Mouse (Mus musculus) lung, adult 2 months (tissue): ENCODE measurements around the gene Zfp1. TPM values are rescaled to one million over a fixed set of nuclear protein-coding genes. Genes with fewer than 3 reads are reported as not detected.
A peak's percentile ranks its signal among the peaks of the same experiment; 100 is the strongest.

ENCODE experiments used
- DNase-seq: peaks from one replicate; pipeline ENCODE4 v3.0.0; 2022
- H3K4me1 ChIP-seq: fragments of 200-500 bp; 2 replicates; pipeline ENCODE4 v1.6.1; 2011; ENCODE audit warnings: low read length; ENCODE audit not compliant: control insufficient read depth, insufficient read depth
- H3K4me3 ChIP-seq: fragments of 200-500 bp; replicated peaks from 2 replicates; pipeline ENCODE3; 2011; ENCODE audit warnings: low read depth, mild to moderate bottlenecking, control low read depth, low read length; ENCODE audit errors: extremely low read depth
- CTCF ChIP-seq: fragments of 200-500 bp; IDR thresholded peaks from 2 replicates; pipeline ENCODE4 v1.5.1; 2011; ENCODE audit warnings: mild to moderate bottlenecking, low read length, control low read depth; ENCODE audit not compliant: insufficient read depth
- POLR2A ChIP-seq: fragments of 200-500 bp; IDR thresholded peaks from 2 replicates; pipeline ENCODE4 v1.6.1; 2011; ENCODE audit warnings: low read depth, mild to moderate bottlenecking, control low read depth, low read length, borderline replicate concordance; ENCODE audit errors: extremely low read depth
- WGBS: fragments of 180-500 bp; shearing (Covaris S2); methylation state at CpG from one replicate; pipeline ENCODE4 v1.1.7; 2018; 5-methylcytosine and 5-hydroxymethylcytosine counted together
- polyA plus RNA-seq: library from polyadenylated mRNA; depleted of rRNA; stranded (reverse); fragments of >200 nt; gene quantifications from 2 replicates; pipeline ENCODE4 v1.2.3, GENCODE M21; 2012

The Zfp1 gene
- polyA plus RNA-seq, 1 experiment = 4.8 TPM

- H3K4me1 ChIP-seq = peaks cover 7% of the 10 kb centered on the region
- 78% methylated on average over 2 of the region's 2 CpGs for WGBS
- H3K4me3 ChIP-seq = no peak overlapping the region
- TF ChIP-seq POLR2A (no peak), CTCF (no peak)
- DNase-seq = no peak
Observed at GRCm38 (mm10) chr8:111604986-111605385, 38.2 kb upstream of the Zfp1 start.

- WGBS = 80% methylated on average over 9 of the region's 9 CpGs
- no peak overlapping the region for H3K4me3 ChIP-seq
- DNase-seq = no peak
- no peak for TF ChIP-seq POLR2A
- TF ChIP-seq CTCF = no peak
- peaks cover 6% of the 10 kb centered on the region for H3K4me1 ChIP-seq
Observed at GRCm38 (mm10) chr8:111606961-111607360, 36.2 kb upstream of the Zfp1 start.

- TF ChIP-seq CTCF (no peak), POLR2A (no peak)
- DNase-seq = no peak
- peaks cover 6% of the 10 kb centered on the region for H3K4me1 ChIP-seq
- WGBS = 85% methylated on average over 7 of the region's 7 CpGs
- H3K4me3 ChIP-seq = no peak overlapping the region
Observed at GRCm38 (mm10) chr8:111607414-111607813, 35.8 kb upstream of the Zfp1 start.

DNA sequence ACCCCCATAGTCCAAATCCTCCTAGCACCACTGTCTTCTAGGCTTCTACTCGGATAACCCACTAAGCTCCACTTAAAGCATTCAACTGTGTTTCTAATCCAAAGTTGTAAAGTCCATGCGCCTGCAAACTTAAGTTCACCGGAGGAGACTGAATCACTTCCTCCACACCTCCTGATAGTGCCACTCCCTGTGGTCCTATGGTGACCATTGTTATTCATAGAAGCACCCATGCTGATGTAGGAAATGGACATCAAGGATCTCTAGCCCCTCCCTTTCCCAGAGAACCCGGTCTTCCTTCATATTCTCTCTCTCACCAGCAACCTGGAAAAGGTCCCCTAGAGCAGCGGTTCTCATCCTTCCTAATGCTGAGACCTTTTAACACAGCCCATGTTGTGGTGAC lies 30.0 kb upstream of the Zfp1 start:
- TF ChIP-seq CTCF (no peak), POLR2A (no peak)
- DNase-seq = no peak
- WGBS = 55% methylated on average over 5 of the region's 5 CpGs
- H3K4me1 ChIP-seq = peaks cover 12% of the 10 kb centered on the region
- H3K4me3 ChIP-seq = no peak overlapping the region

DNA sequence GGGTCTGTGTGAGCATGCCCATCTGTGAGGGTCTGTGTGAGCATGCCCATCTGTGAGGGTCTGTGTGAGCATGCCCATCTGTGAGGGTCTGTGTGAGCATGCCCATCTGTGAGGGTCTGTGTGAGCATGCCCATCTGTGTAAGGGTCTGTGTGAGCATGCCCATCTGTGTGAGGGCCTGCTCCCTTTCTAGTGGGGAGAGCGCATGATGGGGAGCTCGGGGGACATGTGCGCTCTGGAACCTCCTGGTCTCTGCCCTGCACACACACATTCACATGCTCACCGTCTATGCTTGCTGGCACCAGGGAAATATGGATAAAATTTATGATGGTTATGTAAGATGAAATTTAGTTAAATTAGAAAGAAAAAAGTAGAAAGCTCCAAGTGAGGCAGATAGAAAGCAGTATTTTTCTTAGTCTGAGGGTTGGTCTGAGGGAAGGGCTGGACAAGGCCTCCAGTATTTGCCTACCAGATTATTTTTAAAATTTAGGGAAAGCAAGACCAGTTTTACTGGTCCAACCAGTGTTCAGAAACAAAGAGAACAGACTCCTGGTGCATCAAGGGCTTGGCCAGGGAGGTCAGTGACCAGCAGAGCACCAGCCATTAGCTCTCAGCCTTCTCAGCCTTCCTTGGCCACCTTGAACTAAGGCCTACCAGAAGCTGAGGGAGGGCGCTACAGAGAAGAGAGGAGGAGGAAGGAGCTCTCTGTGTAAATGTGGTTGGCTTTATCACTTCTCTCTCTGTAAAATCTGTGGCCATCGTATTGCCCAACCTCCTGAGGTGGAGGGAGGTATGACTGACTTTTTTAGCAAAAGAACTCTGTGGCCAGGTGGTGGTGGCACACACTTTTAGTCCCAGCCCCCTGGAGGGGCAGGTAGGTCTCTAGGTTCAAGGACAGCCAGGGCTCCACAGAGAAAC lies 28.2 kb upstream of the Zfp1 start:
- DNase-seq = no peak
- TF ChIP-seq POLR2A = no peak
- peaks cover 20% of the 10 kb centered on the region for H3K4me1 ChIP-seq
- H3K4me3 ChIP-seq = no peak overlapping the region
- 76% methylated on average over 6 of the region's 6 CpGs for WGBS

DNA sequence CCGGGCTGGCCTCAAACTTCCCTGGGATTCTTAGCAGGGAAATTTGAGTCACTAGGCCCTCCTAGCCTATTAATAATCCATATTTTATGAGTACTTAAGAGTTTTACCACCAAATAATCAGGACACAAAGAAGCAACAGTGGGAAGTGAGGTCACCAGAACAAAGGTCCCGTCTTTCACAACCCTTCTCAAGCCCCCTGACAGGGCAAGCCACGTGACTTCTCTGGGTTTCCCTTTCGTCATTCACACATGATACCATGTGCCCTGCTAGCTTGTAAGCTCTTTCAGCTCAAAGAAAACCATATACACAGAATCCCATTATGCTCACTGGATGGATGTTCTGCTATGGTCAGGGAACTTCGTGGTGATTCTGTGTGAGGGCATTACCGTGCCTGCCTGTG lies 25.4 kb upstream of the Zfp1 start:
- no peak for TF ChIP-seq CTCF
- no peak for TF ChIP-seq POLR2A
- DNase-seq = no peak
- H3K4me1 ChIP-seq = peaks cover 24% of the 10 kb centered on the region
- WGBS = 53% methylated on average over 6 of the region's 6 CpGs
- H3K4me3 ChIP-seq = no peak overlapping the region

DNA sequence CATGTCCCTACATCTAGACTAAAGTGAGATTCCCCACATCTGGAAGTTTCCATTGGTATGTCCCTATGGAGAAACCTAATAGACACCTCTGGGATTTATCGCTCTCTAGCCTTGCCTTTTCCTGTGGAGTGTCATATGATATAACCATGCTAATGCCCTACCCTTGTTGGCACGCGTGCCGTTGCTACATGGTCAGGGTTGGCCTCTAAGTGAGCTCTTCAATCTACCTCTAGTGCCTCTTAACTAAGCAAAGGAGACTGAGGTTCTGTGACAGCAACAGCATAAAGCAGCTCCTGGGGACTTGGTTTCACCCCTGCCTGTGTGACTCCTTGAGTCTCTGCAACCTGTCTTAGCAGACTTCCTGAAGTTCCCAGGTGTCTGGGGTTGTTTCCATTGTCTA lies 24.9 kb upstream of the Zfp1 start:
- Histone ChIP-seq H3K4me3 (no peak overlapping the region), H3K4me1 (peaks cover 24% of the 10 kb centered on the region)
- DNase-seq = peak; percentile 38
- no peak for TF ChIP-seq CTCF
- no peak for TF ChIP-seq POLR2A
- WGBS = 65% methylated on average over 4 of the region's 4 CpGs

DNA sequence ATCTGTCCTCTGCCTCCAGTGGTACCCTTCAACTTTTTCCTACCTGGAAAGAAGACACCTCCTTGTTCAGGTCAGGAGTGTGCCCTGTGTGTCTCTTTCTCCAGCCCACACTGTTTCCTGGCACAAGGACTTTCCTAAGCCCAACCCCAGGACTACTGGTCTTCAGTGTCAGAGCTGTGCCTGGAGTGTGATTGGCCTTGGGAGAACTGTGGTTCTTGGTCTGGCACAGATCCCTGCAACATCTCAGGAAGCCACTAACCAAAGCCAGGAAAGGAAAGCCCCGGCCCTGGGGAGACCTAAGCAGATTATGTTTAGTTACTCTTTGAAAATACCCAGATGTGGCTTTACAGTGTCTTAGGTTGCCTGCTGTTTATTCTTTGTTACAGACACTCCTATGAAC lies 23.3 kb upstream of the Zfp1 start:
- DNase-seq = no peak

GRCm38 (mm10) chr8:111622104-111622503 lies 21.1 kb upstream of the Zfp1 start:
- no peak for DNase-seq
- H3K4me3 ChIP-seq = no peak overlapping the region
- peaks cover 28% of the 10 kb centered on the region for H3K4me1 ChIP-seq
- no peak for TF ChIP-seq CTCF
- WGBS = 82% methylated on average over 3 of the region's 3 CpGs

More for the DNA sequence above, 23.3 kb upstream of the Zfp1 start:
- Histone ChIP-seq H3K4me1 (peaks cover 32% of the 10 kb centered on the region), H3K4me3 (no peak overlapping the region)
- WGBS = 3% methylated on average over 1 of the region's 1 CpGs
- TF ChIP-seq CTCF (no peak), POLR2A (no peak)

DNA sequence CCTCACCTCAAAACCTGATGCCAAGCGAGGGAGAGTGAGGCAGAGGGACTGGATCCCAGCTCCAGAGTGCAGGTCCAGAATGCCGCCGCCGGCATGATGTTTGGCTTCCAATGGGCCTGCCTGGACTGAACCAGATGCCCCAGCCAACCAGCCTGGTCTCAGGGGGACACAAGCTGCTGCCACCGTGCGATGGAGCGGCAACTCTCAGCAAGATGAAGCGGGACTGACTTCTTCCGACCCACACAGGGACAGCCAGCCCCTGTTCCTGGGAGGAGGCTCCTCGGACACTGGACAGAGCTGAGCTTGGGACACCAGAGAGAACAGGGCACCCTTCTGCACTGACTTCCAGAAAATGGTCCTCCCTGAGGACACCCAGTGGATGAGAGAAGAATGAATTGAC lies 20.6 kb upstream of the Zfp1 start:
- peaks cover 28% of the 10 kb centered on the region for H3K4me1 ChIP-seq

More for the DNA sequence above, 20.6 kb upstream of the Zfp1 start:
- no peak for DNase-seq
- 82% methylated on average over 10 of the region's 10 CpGs for WGBS
- TF ChIP-seq POLR2A (no peak), CTCF (no peak)
- H3K4me3 ChIP-seq = no peak overlapping the region
